Mouse (Mus musculus): ENCODE results near the gene Cers2.
A peak's percentile ranks its signal among the peaks of the same experiment; 100 is the strongest.

The Cers2 gene

GRCm38 (mm10) chr3:95314486-95315093 is at the start of gene Cers2:
Gene Cers2 (plus strand): TSS chr3:95314791.
- no peak for DNase-seq (ENCODE audit: low read depth, low spot score)

GRCm38 (mm10) chr3:95266052-95266451 is 48.5 kb upstream of the Cers2 start:
- no peak for DNase-seq (ENCODE audit: low read depth, low spot score)

GRCm38 (mm10) chr3:95267855-95268254 is 46.7 kb upstream of the Cers2 start:
- DNase-seq (ENCODE audit: low read depth, low spot score): no peak

- no peak for DNase-seq (ENCODE audit: low read depth, low spot score)
Measured at GRCm38 (mm10) chr3:95269789-95270188, 44.8 kb upstream of the Cers2 start.

- DNase-seq (ENCODE audit: low read depth, low spot score): no peak
Measured at GRCm38 (mm10) chr3:95270766-95271364, 43.7 kb upstream of the Cers2 start.

GRCm38 (mm10) chr3:95273471-95273870 is 41.1 kb upstream of the Cers2 start:
- no peak for DNase-seq (ENCODE audit: low read depth, low spot score)

- DNase-seq (ENCODE audit: low read depth, low spot score): no peak
Measured at GRCm38 (mm10) chr3:95274453-95274852, 40.1 kb upstream of the Cers2 start.

GRCm38 (mm10) chr3:95275161-95275560 is 39.4 kb upstream of the Cers2 start:
- DNase-seq (ENCODE audit: low read depth, low spot score): no peak

- no peak for DNase-seq (ENCODE audit: low read depth, low spot score)
Measured at GRCm38 (mm10) chr3:95276428-95276934, 38.1 kb upstream of the Cers2 start.

GRCm38 (mm10) chr3:95277149-95277551 is 37.4 kb upstream of the Cers2 start:
- DNase-seq (ENCODE audit: low read depth, low spot score): no peak

- DNase-seq (ENCODE audit: low read depth, low spot score): no peak
Measured at GRCm38 (mm10) chr3:95280747-95281146, 33.8 kb upstream of the Cers2 start.

GRCm38 (mm10) chr3:95281216-95282126 is 33.1 kb upstream of the Cers2 start, which contains the start of the genes Mindy1 and Prune1:
Gene Mindy1 (plus strand): TSS chr3:95281345.
Gene Prune1 (minus strand): TSS chr3:95282076.
- peak; percentile 97 for DNase-seq (ENCODE audit: low read depth, low spot score)

- no peak for DNase-seq (ENCODE audit: low read depth, low spot score)
Measured at GRCm38 (mm10) chr3:95282381-95282864, 32.2 kb upstream of the Cers2 start.

GRCm38 (mm10) chr3:95282865-95283588 is 31.6 kb upstream of the Cers2 start:
- DNase-seq (ENCODE audit: low read depth, low spot score): no peak

GRCm38 (mm10) chr3:95283589-95283941 is 31.0 kb upstream of the Cers2 start:
- DNase-seq (ENCODE audit: low read depth, low spot score): no peak

GRCm38 (mm10) chr3:95284062-95284461 is 30.5 kb upstream of the Cers2 start:
- DNase-seq (ENCODE audit: low read depth, low spot score): no peak

- DNase-seq (ENCODE audit: low read depth, low spot score): no peak
Measured at GRCm38 (mm10) chr3:95284501-95285281, 29.9 kb upstream of the Cers2 start.

GRCm38 (mm10) chr3:95285390-95285789 is 29.2 kb upstream of the Cers2 start:
- DNase-seq (ENCODE audit: low read depth, low spot score): no peak

- no peak for DNase-seq (ENCODE audit: low read depth, low spot score)
Measured at GRCm38 (mm10) chr3:95286011-95286410, 28.6 kb upstream of the Cers2 start.

GRCm38 (mm10) chr3:95286510-95286909 is 28.1 kb upstream of the Cers2 start:
- DNase-seq (ENCODE audit: low read depth, low spot score): no peak

- DNase-seq (ENCODE audit: low read depth, low spot score): no peak
Measured at GRCm38 (mm10) chr3:95287541-95287940, 27.1 kb upstream of the Cers2 start.
